Mouse (Mus musculus) Patski (cell line): ENCODE data around the gene Yme1l1. TPM values are rescaled to one million over a fixed set of nuclear protein-coding genes. Genes with fewer than 3 reads are reported as not detected.
A peak's percentile ranks its signal among the peaks of the same experiment; 100 is the strongest.

Experiments used
- ATAC-seq: fragments of 100-300 bp; one replicate; pipeline ENCODE4 v1.8.0; 2021
- CTCF ChIA-PET: fragments of 350-600 bp; sonication (Branson Sonifier 250); formaldehyde crosslinking; loops from one replicate; lab custom pipeline; 2022; ENCODE audit warnings: inconsistent platforms; lab: Charles Lee
- POLR2A ChIA-PET: fragments of 350-600 bp; sonication (Branson Sonifier 250); formaldehyde crosslinking; loops from one replicate; lab custom pipeline; 2022; ENCODE audit warnings: antibody characterized with exemption, inconsistent platforms; lab: Charles Lee
- DNase-seq: peaks from one replicate; pipeline ENCODE4 v3.0.0-alpha.2; 2011; ENCODE audit warnings: low read depth, low spot score
- H3K27me3 ChIP-seq: fragments of 371-371 bp; one replicate; pipeline ENCODE4 v1.5.1; 2021
- CTCF ChIP-seq: fragments of 100-300 bp; IDR thresholded peaks from one replicate; pipeline ENCODE4 v1.5.1; 2021
- in situ Hi-C: fragments of 300-500 bp; cut with MboI; formaldehyde crosslinking; loops from 3 replicates; pipeline ENCODE4 v1.11.1; 2018; ENCODE audit warnings: low pct_unique_long_range_greater_than_20kb, mixed read lengths
- polyA plus RNA-seq: library from polyadenylated mRNA; unstranded; gene quantifications from one replicate; pipeline ENCODE4 v1.2.3, GENCODE M21; 2021

Gene Yme1l1
- 60.3 TPM for polyA plus RNA-seq

DNA sequence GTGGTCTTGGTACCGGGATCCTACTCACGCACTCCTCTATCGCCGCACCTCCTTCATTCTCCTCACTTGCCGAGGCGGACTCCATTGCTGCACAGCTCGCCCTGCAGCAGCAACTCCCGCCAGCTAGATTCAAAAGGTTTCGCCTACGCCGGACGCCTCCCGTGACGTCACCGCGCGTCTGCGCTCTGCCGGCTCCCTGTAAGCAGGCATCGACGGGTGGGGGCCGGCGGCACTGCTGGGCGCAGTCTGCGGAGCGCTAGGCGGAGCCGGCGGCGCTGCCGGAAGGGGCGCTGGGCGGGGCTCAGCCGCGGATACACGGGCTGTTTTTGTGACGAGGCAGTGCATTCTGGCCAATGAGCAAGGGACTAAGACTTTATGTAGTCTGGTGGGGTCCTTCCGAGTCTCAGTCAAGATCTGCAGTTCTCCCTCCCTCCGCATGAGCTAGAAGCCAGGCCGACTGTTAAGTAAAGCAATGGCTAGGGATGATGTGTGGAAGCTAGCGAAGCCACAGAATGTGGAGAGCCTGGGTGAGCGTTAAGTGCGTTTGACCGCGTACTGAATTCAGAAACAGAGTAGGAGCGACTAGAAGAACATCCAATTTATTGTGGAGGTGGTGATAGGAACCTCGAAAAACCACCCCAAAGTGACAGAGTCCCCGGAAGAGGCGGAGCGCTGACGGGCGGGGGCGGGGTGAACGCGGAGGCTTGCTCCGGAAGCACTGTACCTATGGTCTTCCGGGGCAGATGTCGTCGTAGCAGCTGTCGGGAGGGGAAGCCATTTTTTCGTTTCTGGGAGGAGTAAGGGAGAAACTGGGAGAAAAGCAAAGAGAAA, at the start of gene Yme1l1, which contains the start of gene Mastl:
TSS of gene Yme1l1 (plus strand) at position 593 of the 831 bp plus-strand sequence.
TSS of gene Mastl (minus strand) at position 248 of the 831 bp plus-strand sequence.
- in situ Hi-C loops = loop anchor here (25.0 kb wide), 1 partner anchor 1306 kb away; no protein-coding TSS in a partner anchor
- CTCF ChIA-PET = interaction anchor here (1.6 kb wide), 1 partner anchor 14 kb away, joined by 6 read pairs; no protein-coding TSS in a partner anchor
- TF ChIP-seq CTCF = no peak
- POLR2A ChIA-PET = interaction anchor here (0.9 to 1.0 kb wide), 2 partner anchors 9 to 84 kb away, joined by 3 to 4 read pairs; no protein-coding TSS in a partner anchor
- ATAC-seq = peak; percentile 99
- no peaks in the 10 kb centered on the region for H3K27me3 ChIP-seq
- peak; percentile 81 for DNase-seq

DNA sequence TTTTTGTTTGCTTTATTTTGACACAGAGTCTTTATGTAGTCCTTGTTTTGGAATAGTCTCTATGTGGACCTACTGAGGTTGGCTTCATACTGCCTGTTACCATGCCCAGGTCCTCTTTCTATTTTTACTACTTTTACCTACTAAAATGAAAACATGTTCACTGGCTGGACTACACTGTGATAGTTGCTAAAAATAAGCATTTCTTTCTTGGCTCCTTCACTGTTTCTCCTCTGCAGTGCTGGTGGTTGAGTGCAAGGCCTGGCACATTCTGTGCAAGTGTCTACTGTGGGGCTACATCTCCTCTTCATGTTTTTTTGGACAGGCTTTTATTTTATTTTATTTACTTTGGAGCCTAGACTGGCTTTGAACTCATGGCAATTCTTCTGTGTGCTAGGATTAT, 36.6 kb upstream of the Yme1l1 start:
- ChIA-PET CTCF (no interaction called here), POLR2A (no interaction called here)
- no peaks in the 10 kb centered on the region for H3K27me3 ChIP-seq
- no peak for TF ChIP-seq CTCF
- no peak for ATAC-seq
- in situ Hi-C loops = no loop called here
- DNase-seq = no peak

DNA sequence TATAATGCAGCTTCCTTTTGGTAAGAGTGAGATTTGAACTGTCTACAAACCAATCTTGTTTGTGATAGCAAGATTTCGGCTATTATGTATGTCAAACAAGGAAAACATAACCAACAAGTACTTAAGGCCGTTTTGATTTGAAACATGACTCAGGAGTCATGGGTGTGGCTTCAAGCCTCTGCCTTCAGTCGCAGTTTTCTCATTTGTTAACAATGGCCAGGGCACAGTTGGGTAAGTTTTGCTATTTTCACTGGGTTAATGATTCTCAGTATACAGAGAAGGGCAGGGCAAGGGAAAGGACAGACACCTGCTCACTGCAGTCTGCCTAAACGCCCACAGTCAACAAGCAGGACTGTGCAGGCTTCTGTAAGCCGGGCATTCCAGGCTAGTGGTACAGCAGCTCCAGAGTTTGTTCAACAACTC, 959 bp upstream of the Yme1l1 start:
- CTCF ChIA-PET = interaction anchor here (0.8 to 1.6 kb wide), 2 partner anchors 12 to 14 kb away, joined by 3 to 6 read pairs; no protein-coding TSS in a partner anchor
- POLR2A ChIA-PET = interaction anchor here (1.0 kb wide), 1 partner anchor 83 kb away, joined by 3 read pairs; no protein-coding TSS in a partner anchor
- no peaks in the 10 kb centered on the region for H3K27me3 ChIP-seq
- ATAC-seq = peak; percentile 67
- TF ChIP-seq CTCF = no peak
- in situ Hi-C loops = loop anchor here (25.0 kb wide), 1 partner anchor 1307 kb away; no protein-coding TSS in a partner anchor
- peak; percentile 41 for DNase-seq

DNA sequence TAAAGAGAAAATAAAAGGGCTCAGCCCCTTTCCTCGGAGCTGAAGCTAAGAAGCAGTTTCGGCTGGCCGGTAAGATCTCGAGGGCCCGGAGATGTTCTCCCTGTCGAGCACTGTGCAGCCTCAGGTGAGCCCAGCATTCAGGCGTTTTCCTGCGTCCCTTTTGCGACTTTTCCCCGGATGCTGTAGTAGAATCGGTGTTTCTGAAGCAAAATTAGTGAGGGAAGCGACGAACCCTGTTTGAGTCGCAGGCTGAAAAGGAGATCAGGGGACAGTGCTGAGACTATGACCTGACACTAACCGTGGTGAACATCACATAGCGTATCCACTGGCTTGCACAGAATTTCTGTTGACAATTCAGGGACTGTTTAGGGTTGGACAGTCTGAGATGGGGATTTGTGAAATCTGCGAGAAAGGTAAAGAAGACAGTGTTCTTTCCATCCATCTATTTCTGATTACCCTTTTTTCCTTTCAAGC, 476 bp downstream of the Yme1l1 start:
- DNase-seq (no peak), ATAC-seq (no peak)
- H3K27me3 ChIP-seq = no peaks in the 10 kb centered on the region
- ChIA-PET CTCF (no interaction called here), POLR2A (interaction anchor here (0.9 kb wide), 1 partner anchor 9 kb away, joined by 4 read pairs; no protein-coding TSS in a partner anchor)
- in situ Hi-C loops = loop anchor here (25.0 kb wide), 1 partner anchor 1306 kb away; no protein-coding TSS in a partner anchor
- no peak for TF ChIP-seq CTCF

DNA sequence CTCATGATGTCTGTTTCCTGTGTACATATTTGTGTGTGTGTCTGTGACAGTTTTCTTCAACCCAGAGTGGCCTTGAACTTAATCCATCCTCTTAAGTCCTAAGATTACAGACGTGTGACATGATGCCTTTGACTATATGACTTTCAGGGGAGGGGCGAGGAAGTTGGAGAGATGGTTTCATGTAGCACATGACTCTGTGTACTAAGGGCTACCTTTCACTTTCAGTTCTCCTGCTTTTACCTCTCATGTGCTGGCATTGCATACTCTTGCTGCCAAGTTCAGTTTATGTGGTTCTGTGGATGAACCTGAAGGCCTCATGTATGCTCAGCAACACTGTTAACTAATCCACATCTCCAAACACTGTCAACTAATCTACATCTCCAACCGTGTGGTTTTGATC, 16.1 kb downstream of the Yme1l1 start:
- ChIA-PET POLR2A (no interaction called here), CTCF (no interaction called here)
- no peak for TF ChIP-seq CTCF
- no peak for ATAC-seq
- in situ Hi-C loops = loop anchor here (25.0 kb wide), 1 partner anchor 1290 kb away; no protein-coding TSS in a partner anchor
- DNase-seq = no peak
- no peaks in the 10 kb centered on the region for H3K27me3 ChIP-seq

DNA sequence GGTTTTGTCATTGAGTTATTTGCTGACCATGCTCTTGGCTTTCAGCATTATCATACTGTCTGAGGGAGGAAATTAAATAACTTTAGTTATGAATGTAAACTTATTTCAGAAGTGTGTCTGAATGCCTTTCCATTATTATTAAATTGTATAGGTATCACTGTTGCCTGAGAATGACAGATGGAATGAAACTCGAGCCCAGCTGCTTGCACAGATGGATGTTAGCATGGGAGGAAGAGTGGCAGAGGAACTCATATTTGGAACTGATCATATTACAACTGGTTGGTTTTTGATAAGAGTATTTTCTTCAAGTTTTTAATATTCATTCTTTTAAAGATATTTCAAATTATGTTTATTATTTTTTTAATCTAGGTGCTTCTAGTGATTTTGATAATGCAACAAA, 38.2 kb downstream of the Yme1l1 start:
- ATAC-seq (no peak), DNase-seq (no peak)
- POLR2A ChIA-PET = no interaction called here
- no peaks in the 10 kb centered on the region for H3K27me3 ChIP-seq
- TF ChIP-seq CTCF = no peak
- CTCF ChIA-PET = interaction anchor here (1.1 to 1.4 kb wide), 2 partner anchors 12 to 18 kb away, joined by 3 read pairs; no protein-coding TSS in a partner anchor
- in situ Hi-C loops = no loop called here

DNA sequence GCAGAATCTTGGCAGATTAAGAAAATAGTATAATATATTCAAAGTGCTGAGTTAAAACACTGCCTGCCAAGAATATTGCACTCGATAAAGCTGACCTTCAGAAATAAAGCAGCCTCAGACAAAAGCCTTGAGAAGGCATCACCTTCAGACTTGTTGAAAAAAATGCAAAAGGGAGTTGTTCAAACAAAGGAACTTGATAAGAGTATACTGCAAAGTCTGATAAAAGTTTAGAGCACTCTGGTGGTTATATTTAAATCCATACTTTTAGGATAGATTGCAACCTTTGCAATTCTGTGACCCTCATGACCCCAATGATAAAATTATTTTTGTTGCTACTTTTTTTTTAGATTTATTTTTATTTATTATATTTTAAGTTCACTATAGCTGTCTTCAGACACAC, 44.9 kb downstream of the Yme1l1 start:
- H3K27me3 ChIP-seq = no peaks in the 10 kb centered on the region
- in situ Hi-C loops = no loop called here
- ATAC-seq (no peak), DNase-seq (no peak)
- ChIA-PET POLR2A (no interaction called here), CTCF (no interaction called here)
- TF ChIP-seq CTCF = no peak

DNA sequence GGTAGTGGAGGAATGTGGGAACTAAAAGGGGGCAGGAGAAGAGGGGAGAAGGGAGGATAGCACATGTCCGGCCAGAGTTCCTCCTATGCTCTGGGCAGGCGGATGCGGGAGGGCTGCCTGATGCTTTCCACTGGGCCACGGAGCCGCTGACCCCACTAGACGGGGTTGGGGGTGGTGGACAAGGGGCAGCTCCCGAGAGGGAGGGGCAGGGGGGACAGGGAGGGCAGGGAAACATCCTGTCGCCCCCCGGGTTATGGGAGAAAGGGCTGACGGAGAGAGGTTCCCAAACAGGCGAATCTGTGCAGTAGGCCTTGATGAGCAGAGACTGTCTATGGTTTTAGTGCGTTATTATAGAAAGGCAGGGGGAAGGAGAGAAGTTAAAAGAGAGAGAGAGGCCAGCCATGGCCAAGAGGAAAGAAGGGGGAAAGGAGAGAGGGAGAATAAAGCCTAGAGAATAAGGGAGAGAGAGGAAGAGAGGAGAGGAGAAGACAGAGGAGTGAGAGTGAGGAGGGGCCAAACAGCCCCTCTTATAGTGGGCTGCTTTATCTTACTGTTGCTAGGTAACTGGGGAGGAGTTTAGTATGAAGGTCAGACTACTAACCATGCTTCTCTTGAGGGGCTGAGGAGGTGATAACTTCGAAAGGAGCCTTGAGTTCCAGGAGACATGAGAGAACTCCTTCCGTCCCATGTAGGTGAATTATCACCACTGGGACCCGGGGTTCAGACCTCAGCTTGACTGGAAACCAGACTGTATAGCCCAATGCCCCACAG, 46.9 kb downstream of the Yme1l1 start:
- ChIA-PET CTCF (no interaction called here), POLR2A (no interaction called here)
- TF ChIP-seq CTCF = no peak
- in situ Hi-C loops = no loop called here
- ATAC-seq (no peak), DNase-seq (no peak)
- H3K27me3 ChIP-seq = no peaks in the 10 kb centered on the region

DNA sequence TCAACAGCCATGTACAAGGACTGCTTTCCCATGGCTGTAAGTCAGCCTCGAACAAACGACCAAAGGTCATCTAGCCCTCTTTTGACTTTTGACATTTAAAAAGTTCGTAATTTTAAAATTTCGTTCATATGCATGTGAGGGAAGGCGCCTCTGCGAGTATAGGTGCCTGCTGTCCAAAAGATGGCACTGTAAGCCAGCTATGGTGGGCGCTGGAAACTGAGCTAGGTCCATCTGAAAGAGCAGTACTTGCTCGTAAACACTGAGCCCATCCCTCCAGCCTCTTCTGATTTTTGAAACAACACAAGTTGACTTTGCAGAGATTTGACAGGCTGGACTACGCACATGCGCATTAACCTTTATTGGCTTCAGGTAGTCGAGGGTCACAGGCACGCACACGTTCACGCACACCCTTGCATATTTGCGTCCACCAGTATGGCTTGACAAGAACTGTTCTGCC, 50.9 kb downstream of the Yme1l1 start, which contains the start of gene 4931423N10Rik:
TSS of gene 4931423N10Rik (plus strand) at position 407 of the 457 bp plus-strand sequence.
- DNase-seq (no peak), ATAC-seq (no peak)
- peak; percentile 37 for TF ChIP-seq CTCF
- ChIA-PET CTCF (no interaction called here), POLR2A (no interaction called here)
- in situ Hi-C loops = no loop called here
- no peaks in the 10 kb centered on the region for H3K27me3 ChIP-seq

DNA sequence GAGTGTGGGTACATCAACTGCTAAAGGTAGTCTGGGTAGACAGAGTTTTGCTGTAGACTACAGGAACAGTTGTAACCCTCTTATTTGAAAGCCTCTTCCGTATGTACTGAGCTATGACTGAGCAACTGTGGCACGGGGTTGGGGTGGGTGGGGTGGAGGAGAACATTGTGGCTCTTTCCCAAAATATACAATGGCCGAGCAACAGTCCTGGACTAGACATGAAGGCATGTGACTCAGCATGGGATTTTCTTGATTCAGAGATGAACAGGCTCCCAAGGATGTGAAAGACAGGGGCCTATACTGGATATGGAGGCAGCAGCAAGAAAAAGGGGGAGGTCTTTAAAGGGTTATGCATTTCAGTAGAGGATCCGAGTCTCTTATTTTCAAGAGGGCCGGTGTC, 57.5 kb downstream of the Yme1l1 start:
- no peak for TF ChIP-seq CTCF
- in situ Hi-C loops = no loop called here
- ATAC-seq (no peak), DNase-seq (no peak)
- H3K27me3 ChIP-seq = peaks cover 15% of the 10 kb centered on the region
- POLR2A ChIA-PET = no interaction called here
- CTCF ChIA-PET = no interaction called here
